Mouse (Mus musculus): ENCODE results near the gene Olfr1116. TPM values are rescaled to one million over a fixed set of nuclear protein-coding genes. Genes with fewer than 3 reads are reported as not detected.
"Not testable (repeated sequence)": the region's sequence is repeated elsewhere in the genome, so short reads cannot be mapped to it uniquely, and the experiment has no call there.

Olfr1116 gene
- not detected for total RNA-seq (2018; cell fraction: chromatin; rRNA removed)
- not detected for total RNA-seq (2018; cell fraction: cytosol; rRNA removed)
- not detected for total RNA-seq (2018; cell fraction: nucleus; rRNA removed)
- not detected in 3 replicates for polyA plus RNA-seq (2018)

- Histone ChIP-seq H3K4me3 (ENCODE audit: inconsistent target) (no peak within 1 kb of the TSS), H3K36me3 (ENCODE audit: inconsistent target) (no peaks in the 10 kb centered on the region), H3K79me2 (ENCODE audit: inconsistent target) (no peaks in the 10 kb centered on the region), H3K27ac (no peak within 1 kb of the TSS)
- 83% methylated on average over 1 of the region's 1 CpGs for whole genome bisulfite sequencing (ENCODE audit: missing documents)
Measured at GRCm38 (mm10) chr2:87267234-87267633, at the start of gene Olfr1116. TSS of gene Olfr1116 (plus strand) at chr2:87267534.

GRCm38 (mm10) chr2:87247713-87248112 is 19.6 kb upstream of the Olfr1116 start, which contains the start of gene Olfr1115:
TSS of gene Olfr1115 (plus strand) at chr2:87248013.
- Histone ChIP-seq H3K4me3 (ENCODE audit: inconsistent target) (no peak within 1 kb of the TSS), H3K79me2 (ENCODE audit: inconsistent target) (no peaks in the 10 kb centered on the region), H3K27ac (no peak within 1 kb of the TSS), H3K36me3 (ENCODE audit: inconsistent target) (no peaks in the 10 kb centered on the region)
- WGBS (ENCODE audit: missing documents) = 86% methylated on average over 2 of the region's 2 CpGs

GRCm38 (mm10) chr2:87293977-87294376 is 26.6 kb downstream of the Olfr1116 start:
- H3K4me3 ChIP-seq (ENCODE audit: inconsistent target); H3K27ac ChIP-seq; H3K36me3 ChIP-seq (ENCODE audit: inconsistent target); H3K79me2 ChIP-seq (ENCODE audit: inconsistent target): not testable (repeated sequence)

- 80% methylated on average over 1 of the region's 1 CpGs for WGBS (ENCODE audit: missing documents)
Measured at GRCm38 (mm10) chr2:87307281-87307680, 39.9 kb downstream of the Olfr1116 start, which contains the start of gene Olfr1118. TSS of gene Olfr1118 (plus strand) at chr2:87307581.

More at GRCm38 (mm10) chr2:87307281-87307680, 39.9 kb downstream of the Olfr1116 start, which contains the start of gene Olfr1118:
- no peak within 1 kb of the TSS for H3K4me3 ChIP-seq (ENCODE audit: inconsistent target)
- no peaks in the 10 kb centered on the region for H3K79me2 ChIP-seq (ENCODE audit: inconsistent target)
- no peak within 1 kb of the TSS for H3K27ac ChIP-seq
- no peaks in the 10 kb centered on the region for H3K36me3 ChIP-seq (ENCODE audit: inconsistent target)

Other genes starting within 250 kb of the Olfr1116 start
- not detected in 3 replicates for gene Olfr1104, start 240.5 kb upstream of the Olfr1116 start, polyA plus RNA-seq (2018)
- not detected in 3 replicates for gene Olfr1105, start 231.0 kb upstream of the Olfr1116 start, polyA plus RNA-seq (2018)
- gene Olfr1106, start 215.3 kb upstream of the Olfr1116 start, polyA plus RNA-seq (2018) = not detected in 3 replicates
- gene Olfr1107, start 191.7 kb upstream of the Olfr1116 start, polyA plus RNA-seq (2018) = not detected in 3 replicates
- gene Olfr1109, start 171.5 kb upstream of the Olfr1116 start, polyA plus RNA-seq (2018) = not detected in 3 replicates
- not detected in 3 replicates for gene Olfr259, start 153.0 kb upstream of the Olfr1116 start, polyA plus RNA-seq (2018)
- not detected in 3 replicates for gene Olfr1110, start 127.2 kb upstream of the Olfr1116 start, polyA plus RNA-seq (2018)
- gene Olfr1111, start 114.9 kb upstream of the Olfr1116 start, polyA plus RNA-seq (2018) = not detected in 3 replicates
- gene Olfr1112, start 79.7 kb upstream of the Olfr1116 start, polyA plus RNA-seq (2018) = not detected in 3 replicates
- not detected in 3 replicates for gene Olfr1113, start 58.6 kb upstream of the Olfr1116 start, polyA plus RNA-seq (2018)
- not detected in 3 replicates for gene Olfr1115, start 19.5 kb upstream of the Olfr1116 start, polyA plus RNA-seq (2018)
- gene Olfr1118, start 40.0 kb downstream of the Olfr1116 start, polyA plus RNA-seq (2018) = not detected in 3 replicates
- not detected in 3 replicates for gene Olfr1120, start 87.3 kb downstream of the Olfr1116 start, polyA plus RNA-seq (2018)
- not detected in 3 replicates for gene Olfr1121, start 102.4 kb downstream of the Olfr1116 start, polyA plus RNA-seq (2018)
- not detected in 3 replicates for gene Olfr1122, start 118.3 kb downstream of the Olfr1116 start, polyA plus RNA-seq (2018)
- gene Olfr1123, start 149.1 kb downstream of the Olfr1116 start, polyA plus RNA-seq (2018) = not detected in 3 replicates
- not detected in 3 replicates for gene Olfr1124, start 162.7 kb downstream of the Olfr1116 start, polyA plus RNA-seq (2018)
- gene Olfr1126, start 186.4 kb downstream of the Olfr1116 start, polyA plus RNA-seq (2018) = not detected in 3 replicates
- gene Pramel7, start 229.6 kb downstream of the Olfr1116 start, polyA plus RNA-seq (2018) = not detected in 3 replicates
- gene Pramel6, start 239.0 kb downstream of the Olfr1116 start, polyA plus RNA-seq (2018) = not detected in 3 replicates

All from macrophage (primary cell).